Mouse (Mus musculus) ES-E14 (cell line): ENCODE data around the gene Abcc3. TPM values are rescaled to one million over a fixed set of nuclear protein-coding genes. Genes with fewer than 3 reads are reported as not detected.
A peak's percentile ranks its signal among the peaks of the same experiment; 100 is the strongest.

Experiments used
- DNase-seq: peaks from one replicate; pipeline ENCODE4 v3.0.0-alpha.2; 2013; ENCODE audit warnings: low read depth, low spot score
- H3K27ac ChIP-seq: 2 replicates; pipeline ENCODE4 v1.5.1; 2012; ENCODE audit warnings: low read depth, mild to moderate bottlenecking, low read length, moderate library complexity, mixed read lengths; ENCODE audit not compliant: poor library complexity, insufficient read depth, severe bottlenecking
- H3K36me3 ChIP-seq: 2 replicates; pipeline ENCODE4 v1.6.1; 2012; ENCODE audit warnings: mild to moderate bottlenecking, low read length, moderate library complexity, mixed read lengths; ENCODE audit not compliant: control insufficient read depth, poor library complexity, insufficient read depth, severe bottlenecking
- H3K4me1 ChIP-seq, 2 experiments: fragments of 150-350 bp in 1 of 2; sonication (generic) in 1 of 2; 2 replicates each; pipeline ENCODE4 v1.6.1; 2012; ENCODE audit warnings: low read length in 2 of 2, mild to moderate bottlenecking in 1 of 2, mixed read lengths in 1 of 2; ENCODE audit not compliant: control insufficient read depth in 2 of 2, insufficient read depth in 2 of 2, poor library complexity in 1 of 2
- H3K4me3 ChIP-seq, 2 experiments: fragments of 150-350 bp in 1 of 2; sonication (generic) in 1 of 2; 2 replicates each; pipeline ENCODE4 v1.5.1; 2012; ENCODE audit warnings: low read length in 2 of 2, low read depth in 1 of 2, mild to moderate bottlenecking in 1 of 2, mixed read lengths in 1 of 2; ENCODE audit not compliant: insufficient read depth in 1 of 2, poor library complexity in 1 of 2, severe bottlenecking in 1 of 2
- H3K9ac ChIP-seq: 2 replicates; pipeline ENCODE4 v1.6.1; 2012; ENCODE audit warnings: low read depth, mild to moderate bottlenecking, low read length, mixed read lengths; ENCODE audit not compliant: poor library complexity, insufficient read depth, severe bottlenecking
- H3K9me3 ChIP-seq: fragments of 150-350 bp; sonication (generic); 2 replicates; pipeline ENCODE4 v1.6.1; 2012; ENCODE audit warnings: low read depth, mild to moderate bottlenecking, low read length; ENCODE audit not compliant: control insufficient read depth, insufficient read depth
- CHD2 ChIP-seq: IDR thresholded peaks from 2 replicates; pipeline ENCODE4 v1.6.1; 2014; ENCODE audit warnings: mild to moderate bottlenecking, low read depth, low read length, inconsistent platforms
- HCFC1 ChIP-seq: IDR thresholded peaks from 2 replicates; pipeline ENCODE4 v1.6.1; 2012; ENCODE audit warnings: low read length, inconsistent platforms, borderline replicate concordance; ENCODE audit not compliant: insufficient read depth
- MAFK ChIP-seq: IDR thresholded peaks from 2 replicates; pipeline ENCODE4 v1.6.1; 2014; ENCODE audit warnings: mild to moderate bottlenecking, low read depth, low read length, inconsistent platforms; ENCODE audit not compliant: insufficient read depth
- ZC3H11A ChIP-seq: IDR thresholded peaks from 2 replicates; pipeline ENCODE4 v1.6.1; 2012; ENCODE audit warnings: low read depth, mild to moderate bottlenecking, inconsistent platforms, low read length, borderline replicate concordance
- ZNF384 ChIP-seq: IDR thresholded peaks from 2 replicates; pipeline ENCODE4 v1.6.1; 2012; ENCODE audit warnings: low read depth, low read length, inconsistent platforms
- in situ Hi-C, 2 experiments: fragments of 600-800 bp; cut with MboI; formaldehyde crosslinking; loops; one replicate each; pipeline ENCODE4 v1.15.1; 2025; ENCODE audit warnings: low sequenced_read_pairs in 2 of 2, inconsistent platforms in 1 of 2; ENCODE audit not compliant: unreplicated experiment in 2 of 2
- total RNA-seq: library from RNA; depleted of rRNA; stranded (reverse); fragments of 300-350 nt; gene quantifications from 2 replicates; pipeline ENCODE4 v1.2.3, GENCODE M21; 2012; rRNA removed

The Abcc3 gene
- total RNA-seq, result 0.79 and 1.5 TPM in 2 replicates

DNA sequence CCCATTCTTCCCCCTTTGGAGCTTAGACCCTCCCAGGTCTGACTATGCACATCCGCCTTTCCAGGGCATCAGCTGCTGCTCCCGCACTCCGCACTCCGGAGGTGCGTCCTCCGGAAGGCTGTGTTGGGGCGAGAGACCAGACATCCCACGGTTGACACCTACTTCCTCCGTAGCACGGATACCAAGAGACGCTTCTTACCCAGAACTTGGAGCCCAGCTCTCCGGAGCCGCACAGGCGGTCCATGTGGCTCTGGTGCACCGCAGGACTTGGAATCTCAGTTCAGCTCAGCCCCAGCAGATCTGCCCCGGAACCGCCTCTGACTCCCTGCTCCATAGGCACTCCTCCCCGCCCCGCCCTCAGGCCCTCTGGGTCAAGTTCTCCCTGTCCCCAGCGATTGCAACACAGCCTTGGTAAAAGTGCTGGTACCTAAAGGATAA lies at the start of gene Abcc3:
TSS of gene Abcc3 (minus strand) at position 326 of the 438 bp plus-strand sequence.
- Histone ChIP-seq H3K9ac (peak within 1 kb of the TSS; percentile 41), H3K36me3 (no peaks in the 10 kb centered on the region), H3K4me3 (peak within 1 kb of the TSS; percentile 55 to 57), H3K4me1 (no peaks in the 10 kb centered on the region), H3K9me3 (no peaks in the 10 kb centered on the region), H3K27ac (no peak within 1 kb of the TSS)
- in situ Hi-C loops, result no loop called here
- no peak for TF ChIP-seq HCFC1
- no peak for TF ChIP-seq ZNF384
- TF ChIP-seq ZC3H11A, result no peak
- TF ChIP-seq MAFK, result no peak
- TF ChIP-seq CHD2, result no peak
- DNase-seq, result peak; percentile 45

DNA sequence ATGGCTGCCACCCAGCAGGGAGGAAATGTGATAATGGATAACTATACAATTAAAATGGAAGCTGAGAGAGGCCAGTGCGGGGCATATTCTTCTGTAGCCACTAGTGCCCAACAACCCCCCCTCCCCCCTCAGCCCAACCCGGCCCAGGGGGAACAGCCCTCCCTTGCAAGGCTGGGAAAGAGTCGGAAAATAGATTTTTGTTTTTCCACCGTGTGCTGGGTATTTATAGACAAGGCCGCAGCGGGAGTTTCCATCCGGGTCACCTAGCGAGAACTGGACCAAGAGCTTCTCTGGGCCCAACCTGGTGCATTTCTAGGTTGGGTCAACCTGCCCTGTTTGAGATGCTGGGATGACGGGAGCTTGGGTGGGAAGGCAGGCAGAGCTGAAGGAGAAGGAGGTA lies 49.0 kb upstream of the Abcc3 start:
- Histone ChIP-seq H3K9me3 (no peaks in the 10 kb centered on the region), H3K27ac (no peak overlapping the region), H3K4me3 (no peak overlapping the region), H3K4me1 (no peaks in the 10 kb centered on the region), H3K9ac (no peak overlapping the region), H3K36me3 (no peaks in the 10 kb centered on the region)
- in situ Hi-C loops, result no loop called here
- DNase-seq, result no peak
- TF ChIP-seq ZNF384 (no peak), CHD2 (no peak), ZC3H11A (no peak), MAFK (no peak), HCFC1 (no peak)

DNA sequence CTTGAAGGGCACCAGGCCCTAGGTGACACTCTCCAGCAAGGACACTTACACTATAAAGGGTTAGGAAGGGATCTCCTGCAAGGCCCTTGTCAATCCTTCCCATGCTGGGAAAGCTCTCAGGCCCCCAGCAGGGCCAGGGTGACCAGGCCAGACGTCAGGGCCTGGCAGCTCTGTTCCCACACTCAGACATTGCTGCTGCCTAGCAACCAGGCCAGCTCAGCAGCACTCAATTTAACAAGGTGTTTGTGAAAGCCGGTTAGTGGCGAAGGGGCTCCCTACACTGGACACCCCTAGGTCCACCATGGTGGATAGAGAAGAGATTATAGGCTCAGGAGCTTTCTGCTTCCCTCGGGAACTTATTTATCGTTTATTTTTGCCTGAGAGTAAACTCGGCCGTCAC lies 48.3 kb upstream of the Abcc3 start:
- no peaks in the 10 kb centered on the region for H3K4me1 ChIP-seq
- H3K36me3 ChIP-seq, result no peaks in the 10 kb centered on the region
- H3K4me3 ChIP-seq, result no peak overlapping the region
- H3K9ac ChIP-seq, result no peak overlapping the region
- no peak for TF ChIP-seq HCFC1
- TF ChIP-seq MAFK, result no peak
- H3K27ac ChIP-seq, result no peak overlapping the region
- no peak for DNase-seq
- in situ Hi-C loops, result no loop called here
- H3K9me3 ChIP-seq, result no peaks in the 10 kb centered on the region

DNA sequence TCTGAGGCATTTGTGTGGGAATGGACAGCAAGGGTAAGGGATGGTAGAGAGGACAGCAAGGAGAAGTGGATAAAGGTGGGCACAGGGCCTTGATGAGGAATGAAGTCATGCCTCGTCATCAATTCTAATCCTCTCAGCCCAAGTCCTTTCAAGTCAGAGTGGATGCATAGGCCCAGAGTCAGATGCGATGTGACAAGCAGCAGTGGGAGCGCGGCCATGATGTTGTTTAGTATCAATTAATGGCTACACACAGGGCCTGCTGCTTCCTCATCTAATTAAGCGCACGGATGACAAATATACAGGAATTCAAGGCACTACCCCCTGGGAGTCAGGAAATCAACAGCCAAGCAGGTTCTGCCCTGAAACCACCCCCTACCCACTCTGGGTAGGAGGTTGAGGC lies 47.6 kb upstream of the Abcc3 start:
- no peak for DNase-seq
- Histone ChIP-seq H3K4me1 (no peaks in the 10 kb centered on the region), H3K9ac (no peak overlapping the region), H3K4me3 (no peak overlapping the region), H3K36me3 (no peaks in the 10 kb centered on the region), H3K9me3 (no peaks in the 10 kb centered on the region), H3K27ac (no peak overlapping the region)
- TF ChIP-seq ZNF384 (no peak), CHD2 (no peak), ZC3H11A (no peak), HCFC1 (no peak), MAFK (no peak)
- in situ Hi-C loops, result no loop called here

DNA sequence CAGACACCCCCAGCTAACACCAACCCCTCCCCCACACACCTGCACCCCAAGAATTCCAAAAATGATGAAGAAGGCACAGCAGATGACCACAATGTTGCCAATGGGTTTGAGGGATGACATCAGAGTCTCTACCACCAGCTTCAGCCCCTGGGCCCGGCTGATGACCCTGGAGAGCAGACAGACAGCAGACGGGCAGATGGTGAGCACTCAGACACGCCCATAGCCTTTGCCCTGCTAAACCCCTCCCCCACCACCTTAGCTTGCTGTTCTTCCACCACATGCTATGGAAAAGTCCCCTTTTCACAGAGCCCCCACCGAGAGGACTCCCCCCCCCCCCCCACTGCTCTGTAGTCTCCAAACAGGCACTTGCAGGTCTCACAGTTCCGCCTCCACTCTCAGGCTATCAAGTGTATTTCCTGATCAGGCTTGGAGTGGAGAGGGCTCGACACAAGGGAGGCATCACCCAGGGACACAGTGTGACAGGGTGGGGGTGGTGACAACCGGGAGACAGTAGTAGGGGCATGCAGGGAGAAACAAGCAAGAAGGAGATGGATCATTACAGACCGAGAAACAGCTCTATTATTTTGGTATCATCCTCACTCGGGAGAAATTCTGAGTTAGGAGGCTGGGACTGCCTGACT lies 36.3 kb upstream of the Abcc3 start:
- in situ Hi-C loops, result no loop called here
- no peak for DNase-seq
- Histone ChIP-seq H3K9ac (no peak overlapping the region), H3K4me1 (peaks cover 3 to 8% of the 10 kb centered on the region in 2 experiments; a peak in 3 of 4 replicates), H3K27ac (no peak overlapping the region), H3K4me3 (no peak overlapping the region), H3K9me3 (no peaks in the 10 kb centered on the region), H3K36me3 (no peaks in the 10 kb centered on the region)
- TF ChIP-seq CHD2, result no peak
- TF ChIP-seq HCFC1, result no peak
- TF ChIP-seq MAFK, result no peak
- no peak for TF ChIP-seq ZNF384
- TF ChIP-seq ZC3H11A, result no peak
